In the genomic region with DNA sequence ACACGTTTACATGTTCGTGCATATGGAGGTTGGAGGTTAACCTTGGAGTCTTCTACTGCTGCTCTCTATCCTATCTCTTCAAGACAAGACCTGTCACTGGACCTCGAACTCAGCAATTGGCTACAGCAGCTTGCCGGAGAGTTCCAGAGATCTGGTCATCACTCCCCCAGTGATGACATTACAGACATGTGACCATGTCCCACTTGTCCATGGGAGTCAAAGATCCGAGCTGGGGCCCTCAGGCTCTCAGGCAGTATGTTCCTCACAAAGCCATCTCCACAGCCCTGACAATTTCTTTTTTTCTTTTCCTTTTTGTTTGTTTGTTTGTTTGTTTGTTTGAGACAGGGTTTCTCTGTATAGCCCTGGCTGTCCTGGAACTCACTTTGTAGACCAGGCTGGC, we compare ENCODE assay signal across 29 mouse cellular contexts.
"Had no signal": no experiment of that assay in that cellular context is flagged by ENCODE, and none has a peak within 500 bp of the region (broad histone marks: within the 10 kb centered on the region; RNA-seq: fewer than 3 reads in every experiment).

No protein-coding gene starts in this region.

- DNase-seq: left cerebral cortex, postnatal 4 days; liver; liver, postnatal 0 days; lung, adult 18-20 months; lung, adult 2 months; lung, embryonic 14.5 days; lung, postnatal 10 days; lung, postnatal 14 days; lung, postnatal 36 days; lung, postnatal 4 days; midbrain, embryonic 14.5 days had no signal

- H3K27me3 ChIP-seq: limb, embryonic 12.5 days; limb, embryonic 13.5 days; limb, embryonic 15.5 days; liver, embryonic 12.5 days; liver, embryonic 15.5 days; lung, embryonic 15.5 days; megakaryocyte, embryonic 14.5 days; midbrain, embryonic 12.5 days; midbrain, embryonic 13.5 days; midbrain, embryonic 15.5 days; neural tube, embryonic 12.5 days had no signal

- H3K36me3 ChIP-seq: limb, embryonic 10.5 days; limb, embryonic 12.5 days; limb, embryonic 13.5 days; limb, embryonic 15.5 days; liver, embryonic 12.5 days; liver, embryonic 15.5 days; lung, embryonic 15.5 days; midbrain, embryonic 12.5 days; midbrain, embryonic 13.5 days; midbrain, embryonic 15.5 days; neural tube, embryonic 12.5 days had no signal

- H3K4me1 ChIP-seq: limb, embryonic 13.5 days; midbrain, embryonic 12.5 days; midbrain, embryonic 13.5 days; midbrain, embryonic 15.5 days; neural tube, embryonic 12.5 days had no signal

- H3K9me3 ChIP-seq: limb, embryonic 10.5 days; limb, embryonic 13.5 days; liver, embryonic 12.5 days; liver, embryonic 15.5 days; lung, embryonic 15.5 days; midbrain, embryonic 15.5 days; neural tube, embryonic 12.5 days had no signal

- H3K4me3 ChIP-seq: left cerebral cortex, adult 2 months; limb, embryonic 10.5 days; limb, embryonic 12.5 days; limb, embryonic 13.5 days; limb, embryonic 15.5 days; liver, embryonic 12.5 days; liver, embryonic 15.5 days; lung, embryonic 15.5 days; megakaryocyte, embryonic 14.5 days; midbrain, embryonic 12.5 days; midbrain, embryonic 13.5 days; midbrain, embryonic 15.5 days; myocyte; neural tube, embryonic 12.5 days had no signal

- H3K4me2 ChIP-seq: limb, embryonic 12.5 days; limb, embryonic 13.5 days; limb, embryonic 15.5 days; liver, embryonic 12.5 days; liver, embryonic 15.5 days; lung, embryonic 14.5 days; lung, embryonic 15.5 days; midbrain, embryonic 12.5 days; midbrain, embryonic 13.5 days; midbrain, embryonic 15.5 days; neural tube, embryonic 12.5 days had no signal

- H3K27ac ChIP-seq: left cerebral cortex, adult 2 months; limb, embryonic 10.5 days; limb, embryonic 12.5 days; limb, embryonic 13.5 days; limb, embryonic 15.5 days; liver, embryonic 14.5 days; lung, embryonic 15.5 days; macrophage; midbrain, embryonic 12.5 days; midbrain, embryonic 13.5 days; midbrain, embryonic 15.5 days; neural tube, embryonic 12.5 days had no signal

- ATAC-seq: liver, embryonic 12.5 days; liver, postnatal 0 days; lung, postnatal 0 days; midbrain, embryonic 13.5 days; midbrain, embryonic 15.5 days; midbrain, embryonic 16.5 days had no signal

- H3K9ac ChIP-seq: limb, embryonic 12.5 days; limb, embryonic 13.5 days; limb, embryonic 15.5 days; liver, embryonic 12.5 days; liver, embryonic 14.5 days; liver, embryonic 15.5 days; liver, postnatal 0 days; lung, embryonic 14.5 days; lung, embryonic 15.5 days; midbrain, embryonic 12.5 days; midbrain, embryonic 13.5 days; midbrain, embryonic 15.5 days; neural tube, embryonic 12.5 days had no signal
